Mouse (Mus musculus): ENCODE measurements around the gene Gfap. TPM values are rescaled to one million over a fixed set of nuclear protein-coding genes. Genes with fewer than 3 reads are reported as not detected.

Gfap gene
- polyA plus RNA-seq, 1 experiment from 2014 or later: 0.11 TPM

Other genes with a start within 250 kb of the Gfap start
- 0.40 and 0.62 TPM in 2 replicates for gene Meioc, start 237.2 kb downstream of the Gfap start, polyA plus RNA-seq (2014; fragmentation: Nextera tagmentation; extraction: Ambion mirVana)
- 62.1 and 67.1 TPM in 2 replicates for gene Ccdc43, start 203.1 kb downstream of the Gfap start, polyA plus RNA-seq (2014; fragmentation: Nextera tagmentation; extraction: Ambion mirVana)
- 13.6 and 13.8 TPM in 2 replicates for gene Adam11, start 139.5 kb downstream of the Gfap start, polyA plus RNA-seq (2014; fragmentation: Nextera tagmentation; extraction: Ambion mirVana)
- gene Gjc1, start 81.2 kb downstream of the Gfap start, polyA plus RNA-seq (2014; fragmentation: Nextera tagmentation; extraction: Ambion mirVana): 85.5 and 87.8 TPM in 2 replicates
- gene Higd1b, start 65.1 kb downstream of the Gfap start, polyA plus RNA-seq (2014; fragmentation: Nextera tagmentation; extraction: Ambion mirVana): not detected in 2 replicates
- gene Eftud2, start 19.9 kb downstream of the Gfap start, polyA plus RNA-seq (2014; fragmentation: Nextera tagmentation; extraction: Ambion mirVana): 240 and 252 TPM in 2 replicates
- 1.6 and 1.9 TPM in 2 replicates for gene Ccdc103, start 19.7 kb downstream of the Gfap start, polyA plus RNA-seq (2014; fragmentation: Nextera tagmentation; extraction: Ambion mirVana)
- 0.10 and 0.11 TPM in 2 replicates for gene Fam187a, start 15.7 kb downstream of the Gfap start, polyA plus RNA-seq (2014; fragmentation: Nextera tagmentation; extraction: Ambion mirVana)
- gene Kif18b, start 24.2 kb upstream of the Gfap start, polyA plus RNA-seq (2014; fragmentation: Nextera tagmentation; extraction: Ambion mirVana): 6.3 and 6.9 TPM in 2 replicates
- 15.1 and 17.4 TPM in 2 replicates for gene C1ql1, start 45.8 kb upstream of the Gfap start, polyA plus RNA-seq (2014; fragmentation: Nextera tagmentation; extraction: Ambion mirVana)
- gene Nmt1, start 127.3 kb upstream of the Gfap start, polyA plus RNA-seq (2014; fragmentation: Nextera tagmentation; extraction: Ambion mirVana): 45.6 and 51.3 TPM in 2 replicates
- gene Dcakd, start 127.4 kb upstream of the Gfap start, polyA plus RNA-seq (2014; fragmentation: Nextera tagmentation; extraction: Ambion mirVana): 238 and 259 TPM in 2 replicates
- 0.63 and 0.86 TPM in 2 replicates for gene Plcd3, start 200.7 kb upstream of the Gfap start, polyA plus RNA-seq (2014; fragmentation: Nextera tagmentation; extraction: Ambion mirVana)
- 8.2 and 10.5 TPM in 2 replicates for gene Acbd4, start 200.8 kb upstream of the Gfap start, polyA plus RNA-seq (2014; fragmentation: Nextera tagmentation; extraction: Ambion mirVana)
- 4.6 and 5.2 TPM in 2 replicates for gene Hexim1, start 215.3 kb upstream of the Gfap start, polyA plus RNA-seq (2014; fragmentation: Nextera tagmentation; extraction: Ambion mirVana)
- gene Hexim2, start 231.5 kb upstream of the Gfap start, polyA plus RNA-seq (2014; fragmentation: Nextera tagmentation; extraction: Ambion mirVana): 5.0 and 6.3 TPM in 2 replicates

Measured in midbrain, embryonic 11.5 days (tissue).